Mouse (Mus musculus) heart, postnatal 36 days (tissue): ENCODE data around the gene Rbm47. TPM values are rescaled to one million over a fixed set of nuclear protein-coding genes. Genes with fewer than 3 reads are reported as not detected.
A peak's percentile ranks its signal among the peaks of the same experiment; 100 is the strongest.

ENCODE experiments used
- DNase-seq, 2 experiments: peaks; one replicate each; pipeline ENCODE4 v3.0.0; 2021 to 2022
- intact Hi-C: fragments of 180-260 bp; cut with DNase I; formaldehyde crosslinking; loops from one replicate; pipeline ENCODE4 v1.15.1; 2025
- total RNA-seq, 2 experiments: library from RNA; stranded (reverse); gene quantifications; 2 replicates each; pipeline ENCODE4 v1.2.3; 2021

Rbm47 gene
- total RNA-seq, 2 experiments from 2014 or later, result 1.6 to 1.7 TPM

DNA sequence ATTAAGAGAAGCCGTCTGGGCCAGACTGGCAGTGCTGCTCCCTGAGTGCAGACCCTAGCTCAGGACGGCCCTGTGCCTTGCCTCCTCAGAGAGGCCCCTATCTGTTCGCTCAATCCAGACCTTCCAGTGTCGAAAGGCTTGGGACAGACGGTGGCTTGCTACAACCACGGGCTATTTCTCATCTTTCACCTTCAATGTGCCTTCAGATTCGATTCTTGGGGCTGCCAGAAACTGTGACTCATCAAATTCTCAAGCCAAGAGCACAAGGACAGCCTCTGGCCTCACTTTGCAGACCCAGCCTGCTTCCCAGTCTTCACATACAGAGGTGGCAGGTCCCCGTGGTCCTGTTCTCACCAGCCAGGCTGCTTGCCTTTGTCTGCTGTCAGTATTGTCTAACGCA, 82.9 kb downstream of the Rbm47 start:
- intact Hi-C loops, result no loop called here
- peak in 1 of 2 experiments; percentile 40 for DNase-seq

DNA sequence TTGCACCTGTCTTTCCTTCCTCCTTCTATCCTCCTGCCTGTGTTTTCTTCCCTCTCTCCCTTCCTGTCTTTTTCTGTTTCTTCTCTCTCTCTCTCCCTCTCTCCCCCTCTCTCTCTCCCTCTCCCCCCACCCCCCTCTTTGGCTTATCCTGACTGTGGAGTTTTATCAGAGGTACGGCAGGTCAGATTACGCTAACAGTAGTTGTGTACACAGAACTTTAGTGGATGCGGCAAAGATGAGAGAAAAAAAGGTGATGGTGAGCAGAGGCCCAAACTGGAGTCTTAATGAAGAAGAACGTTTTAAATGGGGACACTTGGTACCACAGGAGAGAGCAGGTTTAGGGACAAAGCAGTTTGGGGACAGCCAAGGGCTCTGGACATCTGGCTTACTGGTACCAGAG, 83.3 kb downstream of the Rbm47 start:
- intact Hi-C loops, result no loop called here
- DNase-seq, result no peak

DNA sequence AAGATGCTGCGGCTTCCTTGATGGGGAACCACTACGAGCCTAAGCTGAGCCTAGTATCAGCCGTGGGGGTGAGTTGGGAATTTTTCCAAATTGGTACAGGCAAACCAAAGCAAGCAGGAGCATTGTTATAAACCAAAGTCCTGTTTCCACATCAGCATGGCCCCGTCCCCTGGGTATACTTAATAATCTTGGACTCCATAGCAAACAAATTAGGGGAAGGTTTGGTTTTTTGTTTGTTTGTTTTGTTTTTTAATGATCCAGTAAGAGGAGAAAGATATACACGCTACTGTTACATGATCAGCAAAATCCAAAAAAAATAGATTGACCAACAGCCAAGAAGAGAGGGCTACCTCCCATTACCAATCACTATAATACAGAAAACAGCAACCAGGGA, 84.0 kb downstream of the Rbm47 start:
- DNase-seq, result no peak
- intact Hi-C loops, result no loop called here

DNA sequence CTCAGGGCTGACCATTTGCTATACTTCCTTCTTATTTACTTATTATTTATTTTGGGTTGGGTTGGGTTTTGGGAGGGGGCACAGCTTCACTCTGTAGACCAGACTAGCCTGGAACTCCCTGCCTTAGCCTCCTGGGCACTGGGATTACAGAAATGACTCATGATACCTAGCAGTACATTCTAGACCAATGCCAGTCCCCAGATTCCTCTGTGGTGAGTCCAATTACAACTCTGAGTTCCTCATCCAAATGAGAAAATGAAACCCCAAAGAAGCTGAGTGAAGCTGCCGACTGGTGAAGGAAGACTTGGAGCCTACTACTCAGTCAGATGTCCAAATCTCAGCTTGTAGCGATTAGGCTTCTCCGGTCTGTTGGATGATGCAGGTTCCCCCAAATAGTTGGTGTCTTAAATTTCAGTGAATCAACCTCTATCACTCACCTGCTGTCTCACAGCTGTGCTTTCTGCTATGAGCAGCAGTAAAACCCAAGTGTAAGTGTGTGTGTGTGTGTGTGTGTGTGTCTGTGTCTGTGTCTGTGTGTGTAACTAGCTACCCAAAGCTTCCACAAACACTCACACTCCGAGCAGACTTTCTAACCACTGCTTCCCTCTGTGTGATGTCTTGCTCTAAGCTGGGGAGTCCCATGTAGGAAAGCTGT, 84.5 kb downstream of the Rbm47 start:
- no peak for DNase-seq
- intact Hi-C loops, result no loop called here

DNA sequence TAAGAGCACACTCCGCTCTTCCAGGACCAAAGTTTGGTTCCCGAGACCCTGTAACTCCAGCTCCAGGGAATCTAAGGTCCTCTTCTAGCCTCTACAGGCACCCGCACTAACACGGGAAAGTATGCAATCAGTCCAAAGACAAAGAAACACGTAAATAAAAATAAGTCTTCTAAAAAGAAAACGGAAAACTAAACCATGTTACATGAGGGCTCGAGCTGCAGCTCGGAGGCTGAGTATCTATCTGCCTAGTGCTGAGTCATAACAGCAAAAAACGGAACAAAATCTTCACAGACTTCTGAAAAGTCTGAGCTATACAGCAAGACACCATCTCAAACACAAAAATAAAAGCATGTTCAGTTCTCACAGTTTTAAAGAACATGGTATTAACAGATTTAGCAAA, 86.0 kb downstream of the Rbm47 start:
- intact Hi-C loops, result no loop called here
- no peak for DNase-seq

DNA sequence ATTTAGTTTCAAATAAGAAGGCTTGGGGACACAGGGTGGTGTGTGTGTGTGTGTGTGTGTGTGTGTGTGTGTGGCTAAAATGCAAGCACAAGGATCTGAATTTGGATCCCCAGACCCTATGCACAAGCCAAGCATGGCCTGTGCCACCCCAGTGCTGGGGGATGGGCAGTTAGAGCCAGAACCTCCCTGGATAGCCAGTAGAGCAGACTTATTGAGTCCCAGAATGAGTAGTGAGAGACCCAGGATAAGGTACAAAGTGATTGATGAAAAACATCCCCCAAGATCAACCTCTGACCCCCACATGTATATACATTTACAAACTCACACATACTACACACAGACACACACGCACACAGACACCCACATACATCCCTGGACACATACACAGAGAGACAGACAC, 86.6 kb downstream of the Rbm47 start:
- intact Hi-C loops, result no loop called here
- no peak for DNase-seq

DNA sequence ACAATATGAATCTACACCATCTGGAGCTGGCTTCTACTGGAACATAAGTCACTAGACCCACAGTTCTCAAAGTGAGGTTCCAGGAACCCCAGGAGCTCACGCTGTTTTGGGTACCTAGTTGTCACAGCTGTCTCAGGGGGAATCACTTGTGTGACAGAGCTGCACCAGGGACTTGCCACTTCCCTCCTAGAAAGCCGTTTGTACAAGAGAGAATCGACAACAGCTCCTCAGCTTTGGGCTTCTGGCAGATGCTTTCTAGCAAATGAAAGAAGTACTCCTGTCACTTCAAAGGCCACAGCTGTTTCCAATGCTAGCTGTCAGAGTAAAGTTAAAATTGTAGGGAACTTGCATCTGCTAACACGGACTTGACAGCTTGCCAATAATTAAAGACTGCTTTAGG, 87.4 kb downstream of the Rbm47 start:
- no peak for DNase-seq
- intact Hi-C loops, result no loop called here

DNA sequence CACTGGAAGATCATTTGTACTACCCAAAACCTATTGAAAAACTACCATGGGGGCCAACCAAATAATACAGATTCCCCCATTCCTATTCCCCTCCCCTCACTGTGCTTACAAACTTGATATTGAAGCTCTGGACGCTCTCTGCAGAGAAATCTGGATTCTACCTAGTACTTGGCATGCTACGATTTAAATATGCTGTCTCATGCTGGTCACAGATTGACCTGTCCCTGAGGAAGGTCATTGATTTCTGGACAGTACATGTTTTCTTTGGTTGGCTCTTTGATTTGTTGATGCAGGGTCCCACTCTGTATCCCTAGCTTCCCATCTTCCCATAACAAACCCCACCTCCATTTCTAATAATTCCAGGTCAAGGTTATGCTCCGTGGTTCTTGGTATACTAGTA, 88.4 kb downstream of the Rbm47 start:
- DNase-seq, result no peak
- intact Hi-C loops, result no loop called here

DNA sequence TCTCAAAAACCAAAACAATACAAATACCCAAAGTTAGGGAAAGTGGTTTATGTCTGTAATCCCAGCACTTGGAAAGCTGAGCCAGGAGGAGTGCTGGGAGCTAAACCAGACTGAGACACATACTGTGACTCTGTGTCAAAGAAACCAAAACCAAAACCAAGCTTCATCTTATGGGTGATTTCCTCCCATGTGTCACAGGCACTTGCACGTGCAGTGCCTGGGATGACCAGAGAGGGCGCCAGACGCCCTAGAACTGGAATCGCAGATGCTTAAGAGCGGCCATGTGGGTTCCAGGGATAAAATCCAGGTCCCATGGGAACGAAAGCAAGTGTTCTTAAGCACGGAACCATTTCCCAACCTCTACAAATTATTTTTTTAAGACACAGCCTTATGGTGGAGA, 89.6 kb downstream of the Rbm47 start:
- peak; percentile 46 to 64 for DNase-seq

DNA sequence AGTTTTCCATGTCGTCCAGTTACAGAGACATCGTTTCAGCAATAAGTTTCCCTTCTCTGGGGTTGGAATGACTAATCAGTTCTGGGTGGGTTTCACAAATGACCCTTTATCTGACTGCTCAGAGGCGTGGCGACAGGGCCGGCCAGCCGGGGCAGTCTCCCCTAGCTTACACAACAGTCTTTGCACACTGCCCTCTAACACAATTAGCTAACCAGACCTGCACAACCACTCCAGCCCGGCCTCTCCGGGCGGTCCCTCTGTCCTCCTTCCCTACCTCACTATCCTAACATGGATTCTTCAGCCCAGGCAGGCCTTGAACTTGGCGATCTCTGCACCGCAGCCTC, 90.7 kb downstream of the Rbm47 start:
- intact Hi-C loops, result no loop called here
- no peak for DNase-seq

More for the DNA sequence above, 89.6 kb downstream of the Rbm47 start:
- intact Hi-C loops, result no loop called here

DNA sequence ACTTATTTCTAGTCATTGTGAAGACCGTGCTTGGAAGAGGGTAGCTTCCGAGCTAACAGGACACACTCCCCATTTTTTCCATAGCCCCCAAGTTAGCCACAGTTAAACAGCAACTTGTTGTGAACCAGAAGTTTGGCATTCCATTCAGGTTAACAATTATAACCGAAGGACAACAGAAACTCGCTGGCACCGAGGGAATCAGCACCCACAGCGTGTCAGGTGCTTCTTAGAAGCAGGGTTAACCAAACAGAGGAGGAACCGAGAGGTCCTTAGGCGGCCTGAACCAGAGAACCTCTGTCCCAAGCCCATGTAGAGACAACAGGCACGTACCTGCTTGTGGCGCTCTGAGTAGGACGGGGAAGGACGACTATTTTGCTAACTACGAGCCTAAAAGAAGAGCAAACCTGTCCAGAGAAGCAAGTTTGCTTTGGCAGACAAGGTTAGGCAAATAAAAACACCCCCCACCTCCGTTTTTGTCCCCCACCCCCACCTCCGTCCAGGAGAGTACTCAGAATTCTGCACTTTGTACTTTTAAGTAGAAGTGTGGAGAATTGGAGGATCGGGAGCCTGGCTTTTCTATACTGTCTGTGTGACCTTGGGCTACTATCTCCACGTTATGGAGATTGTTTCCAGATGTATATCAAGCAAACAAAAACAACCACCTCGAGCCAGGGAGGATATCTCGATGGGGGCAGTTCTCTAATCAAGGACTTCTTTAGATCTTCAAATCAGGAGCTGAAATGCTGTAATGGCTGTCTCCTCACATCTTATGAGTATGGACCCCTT, 91.3 kb downstream of the Rbm47 start:
- intact Hi-C loops, result no loop called here
- no peak for DNase-seq

DNA sequence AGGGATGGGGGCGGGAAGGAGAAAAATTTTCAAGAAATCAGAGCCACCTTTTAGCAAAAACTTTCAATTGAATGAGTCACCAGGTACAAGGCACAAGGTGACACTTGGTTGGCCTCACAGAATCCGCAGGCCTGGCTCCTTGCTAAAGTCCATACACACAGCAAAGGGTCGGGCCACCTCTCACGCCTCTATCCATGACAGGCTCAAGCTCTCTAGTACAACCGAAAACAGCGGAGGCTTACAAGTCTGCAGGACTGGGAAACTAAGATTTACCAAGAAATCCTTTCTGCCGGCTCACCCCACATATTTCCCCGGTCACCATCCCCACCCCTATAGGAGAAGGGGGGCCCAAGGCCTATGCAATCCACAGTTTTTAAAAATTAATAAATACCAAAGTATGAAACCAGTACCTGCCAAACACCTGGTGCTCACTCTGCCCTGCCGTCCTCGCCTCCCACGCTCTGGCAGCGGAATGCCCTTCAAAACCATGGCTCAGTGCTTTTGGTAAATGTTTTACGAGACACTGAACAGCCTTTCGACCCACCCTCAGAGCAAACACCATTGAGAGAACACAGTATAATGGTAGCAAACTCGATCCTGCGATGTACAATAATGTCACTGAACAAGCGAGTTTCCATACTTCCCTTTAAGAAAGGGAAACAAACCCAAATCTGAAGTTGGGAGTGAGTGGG, 92.2 kb downstream of the Rbm47 start:
- no peak for DNase-seq
- intact Hi-C loops, result no loop called here

DNA sequence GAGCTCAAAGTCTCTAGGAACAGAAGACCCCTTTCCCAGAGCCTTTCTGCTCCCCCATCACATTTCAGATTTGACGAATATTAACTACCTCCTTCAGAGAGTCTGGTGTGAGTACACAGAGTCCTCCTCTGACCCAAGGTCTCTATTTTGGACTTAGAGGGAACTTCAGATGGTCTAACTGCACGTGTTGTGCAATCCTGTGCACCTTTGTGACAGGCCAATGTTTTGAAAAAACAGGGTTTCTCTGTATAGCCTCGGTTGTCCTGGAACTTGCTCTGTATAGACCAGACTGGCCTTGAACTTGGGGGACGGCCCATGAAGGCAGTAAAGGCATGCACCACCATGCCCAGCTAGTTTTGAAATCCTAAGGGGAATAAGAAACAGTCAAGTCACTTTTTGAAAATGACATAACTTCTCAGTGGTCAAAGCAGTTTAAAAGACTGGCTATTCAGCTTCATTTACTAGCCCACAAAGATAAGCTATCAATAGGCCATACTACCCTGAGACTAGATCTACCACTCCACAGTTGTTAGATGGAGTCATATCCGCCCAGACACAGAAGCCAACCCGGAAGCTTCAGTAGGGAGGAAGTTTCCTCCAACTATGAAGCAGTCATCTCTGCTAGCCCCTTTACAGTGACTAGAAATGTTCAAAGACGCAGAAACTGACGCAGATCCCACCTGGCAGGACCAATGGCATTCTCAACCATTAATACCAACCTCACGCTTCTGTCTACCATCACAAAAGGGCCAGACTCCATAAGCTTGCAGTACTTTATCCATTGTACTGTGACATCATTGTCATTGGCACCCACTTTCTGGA, 93.3 kb downstream of the Rbm47 start:
- intact Hi-C loops, result no loop called here
- DNase-seq, result no peak

DNA sequence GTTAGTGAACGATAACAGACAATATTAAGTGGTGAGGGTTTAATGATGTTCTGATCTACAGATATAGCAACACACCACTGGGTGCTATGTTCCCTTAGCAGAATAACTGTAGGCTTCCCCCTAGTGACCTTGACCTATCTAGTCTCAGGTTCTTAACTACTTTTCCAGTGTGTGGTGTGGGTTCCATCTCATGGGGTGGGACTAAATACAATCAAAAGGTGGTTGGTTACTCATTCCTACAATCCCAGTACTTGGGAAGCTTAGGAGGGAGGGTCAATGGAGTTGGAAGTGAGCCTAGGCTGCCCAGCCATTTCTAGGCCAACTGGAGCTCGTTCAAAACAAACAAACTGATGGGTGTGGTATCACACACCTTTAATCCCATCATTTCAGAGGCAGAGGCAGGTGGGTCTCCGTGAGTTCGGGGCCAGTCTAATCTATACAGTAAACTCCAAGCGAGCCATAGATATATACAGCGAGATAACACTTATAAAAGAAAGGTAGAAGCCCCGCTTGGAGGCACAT, 94.4 kb downstream of the Rbm47 start:
- DNase-seq, result no peak
- intact Hi-C loops, result no loop called here

DNA sequence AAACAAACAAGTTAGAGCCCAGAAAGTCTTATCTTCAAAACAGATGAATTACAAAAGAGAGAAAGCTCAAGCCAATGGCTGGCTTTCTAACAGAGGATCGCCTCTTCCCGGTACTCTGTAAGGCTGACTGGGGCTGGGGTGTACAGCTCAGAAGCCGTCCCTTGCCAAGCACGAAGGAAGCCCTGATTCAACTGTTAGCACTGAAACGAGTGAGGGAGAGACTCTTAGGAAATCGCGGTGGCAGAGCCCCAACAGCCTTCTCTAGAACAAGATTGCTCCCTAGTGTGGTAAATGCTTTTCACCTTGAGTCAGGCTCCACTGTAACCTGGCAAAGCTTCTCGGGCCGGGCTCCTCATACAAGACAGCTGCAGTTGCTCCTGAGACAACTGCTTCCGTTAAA, 95.5 kb downstream of the Rbm47 start:
- intact Hi-C loops, result no loop called here
- DNase-seq, result peak; percentile 65 to 66

DNA sequence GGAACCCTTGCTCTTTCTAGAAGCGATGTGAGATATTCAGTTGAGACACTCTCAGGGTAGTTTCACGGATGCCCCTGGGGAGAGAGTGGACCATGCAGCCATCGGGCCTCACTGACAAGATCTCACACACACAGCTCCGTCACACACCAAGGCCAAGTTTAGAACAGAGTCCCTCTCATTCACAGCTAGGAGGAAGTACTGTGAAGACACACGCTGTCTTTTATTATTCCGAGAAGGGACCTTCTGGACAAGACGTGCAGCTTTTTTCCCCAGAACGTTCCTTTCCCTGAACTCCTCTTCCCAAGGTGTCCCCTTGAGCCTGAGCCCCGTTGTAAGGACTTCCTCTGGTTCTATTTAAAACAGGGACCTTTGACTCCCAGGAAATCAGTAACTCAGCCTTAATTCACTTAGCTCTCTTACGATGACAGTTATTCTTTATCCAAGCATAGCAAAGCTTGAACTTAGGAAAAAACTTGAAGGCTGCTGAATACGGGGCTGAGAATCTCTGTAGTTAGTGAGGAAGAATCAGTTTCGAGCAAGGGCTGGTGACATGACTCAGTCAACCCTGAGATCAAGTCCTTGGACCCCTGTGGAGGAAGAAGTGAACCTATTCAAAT, 96.1 kb downstream of the Rbm47 start:
- no peak for DNase-seq
- intact Hi-C loops, result no loop called here

DNA sequence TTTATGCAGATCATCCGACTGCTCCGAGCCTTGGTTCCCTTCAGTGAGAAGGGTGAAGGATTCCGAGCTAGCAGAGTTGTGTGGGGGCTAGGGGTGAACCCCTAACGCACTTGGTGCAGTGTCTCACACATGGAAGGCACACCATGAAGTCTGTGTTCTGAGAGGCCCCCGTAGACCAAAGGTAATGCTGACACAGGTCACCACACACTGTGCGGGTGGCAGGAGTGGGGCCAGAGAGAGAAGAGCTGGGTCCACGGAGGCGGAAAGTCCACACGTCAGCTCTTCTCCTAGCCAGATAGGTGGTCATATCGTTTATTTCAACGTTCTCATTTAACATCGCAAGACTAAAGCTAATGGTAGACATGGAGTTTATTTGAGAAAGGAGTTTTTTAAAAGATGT, 97.0 kb downstream of the Rbm47 start:
- no peak for DNase-seq
- intact Hi-C loops, result no loop called here

DNA sequence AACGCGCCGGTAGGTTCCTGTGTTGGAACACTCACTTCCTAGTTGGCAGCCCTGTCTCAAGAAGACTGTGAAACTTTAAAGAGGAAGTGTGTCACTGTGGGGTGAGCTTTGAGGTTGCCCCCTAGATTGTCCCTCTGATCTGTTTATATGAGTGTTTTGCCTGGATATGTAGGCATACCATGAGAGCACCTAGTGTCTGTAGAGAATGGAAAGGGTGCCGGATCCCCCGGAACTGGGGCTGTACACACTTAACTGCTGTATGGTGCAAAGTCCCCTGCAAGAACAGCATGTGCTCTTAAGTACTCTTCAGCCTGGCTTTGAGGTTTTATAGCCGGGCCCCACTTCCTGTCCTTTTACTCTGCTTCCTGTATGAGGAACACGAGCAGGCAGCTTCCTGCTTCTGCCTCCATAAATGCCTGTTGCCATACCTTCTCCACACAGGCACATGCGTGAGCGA, 97.9 kb downstream of the Rbm47 start:
- DNase-seq, result peak; percentile 30 to 57
- intact Hi-C loops, result no loop called here

DNA sequence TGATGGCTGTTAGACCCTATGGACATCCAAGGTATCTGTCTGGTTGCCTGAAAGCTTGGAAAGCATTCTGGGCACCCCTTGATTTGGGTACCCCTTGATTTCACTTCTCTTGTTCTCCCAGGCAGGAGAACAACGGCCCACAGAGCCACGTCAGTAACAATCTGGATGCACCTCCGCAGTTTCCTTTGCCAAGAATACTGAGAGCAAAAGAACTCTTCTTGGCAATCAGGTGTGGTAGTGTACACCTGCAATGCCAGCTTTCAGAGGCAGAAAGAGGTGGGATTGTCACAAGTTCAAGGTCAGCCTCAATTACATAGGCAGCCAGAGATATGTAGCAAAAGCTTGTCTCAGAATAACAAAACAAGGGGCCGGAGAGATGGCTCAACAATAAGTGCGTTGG, 98.7 kb downstream of the Rbm47 start:
- no peak for DNase-seq
- intact Hi-C loops, result no loop called here

DNA sequence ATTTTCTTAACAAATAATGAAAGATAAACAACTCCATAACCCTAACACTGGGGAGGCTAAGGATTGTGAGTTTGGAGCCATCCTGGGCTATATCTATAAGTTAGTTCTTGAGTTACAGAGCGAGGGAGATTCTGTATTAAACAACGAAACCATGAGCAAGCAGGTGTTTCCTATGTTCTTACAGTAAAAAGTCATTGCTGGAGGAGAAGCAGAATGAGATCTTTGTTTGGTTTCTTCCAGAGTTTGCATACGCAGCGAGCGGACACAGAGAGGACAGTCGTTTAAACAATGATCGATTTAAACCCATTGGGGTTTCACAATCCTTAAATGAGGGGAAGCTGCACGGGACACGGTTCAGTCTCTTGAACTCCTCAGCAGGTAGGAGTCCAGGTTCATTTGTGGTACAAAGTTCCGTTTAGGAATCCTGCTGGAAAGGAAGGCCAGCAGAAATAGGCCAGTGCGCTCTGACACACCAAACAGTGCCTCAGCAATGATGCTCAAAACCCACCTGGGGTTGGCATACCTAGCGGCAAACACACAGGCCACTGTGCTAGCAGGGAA, 99.2 kb downstream of the Rbm47 start:
- intact Hi-C loops, result no loop called here

More for the DNA sequence above, 99.2 kb downstream of the Rbm47 start:
- DNase-seq, result no peak
